Mouse (Mus musculus) kidney, adult 9 months (tissue): ENCODE measurements at regions not wholly inside any gene's neighbourhood (a gene's known extent, or its start where the extent isn't known, plus 50 kb on each side); places are given as distances from the start of the nearest gene placed in this dataset.
"Not testable (repeated sequence)": the region's sequence is repeated elsewhere in the genome, so short reads cannot be mapped to it uniquely, and the experiment has no call there.

Experiments
- DNase-seq: peaks from one replicate; pipeline ENCODE4 v3.0.0; 2022

GRCm38 (mm10) chr15:93094202-93095135, 180.5 kb downstream of the Gxylt1 start:
- no peak for DNase-seq

GRCm38 (mm10) chr15:93091396-93091795, 183.6 kb downstream of the Gxylt1 start:
- no peak for DNase-seq

DNA sequence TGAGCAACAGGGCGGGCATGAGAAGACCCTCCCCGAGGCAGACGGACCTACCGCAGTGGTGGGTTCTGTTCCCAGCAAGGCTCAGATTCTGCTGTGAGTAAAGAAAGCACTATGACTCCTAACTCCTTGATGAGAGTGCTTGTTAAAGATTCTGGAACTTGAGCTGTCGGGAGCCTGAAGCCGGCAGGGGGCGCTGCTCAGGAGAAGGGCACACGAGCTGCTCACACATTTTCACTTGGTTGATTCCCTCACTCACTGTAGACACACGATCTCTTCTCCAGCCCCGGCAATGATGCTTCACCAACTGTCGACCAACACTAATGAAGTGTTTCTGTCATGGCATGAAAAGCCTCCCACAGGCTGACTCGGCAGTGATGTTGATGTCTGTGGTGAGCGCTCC, 185.6 kb downstream of the Gxylt1 start:
- DNase-seq: peak; percentile 32

DNA sequence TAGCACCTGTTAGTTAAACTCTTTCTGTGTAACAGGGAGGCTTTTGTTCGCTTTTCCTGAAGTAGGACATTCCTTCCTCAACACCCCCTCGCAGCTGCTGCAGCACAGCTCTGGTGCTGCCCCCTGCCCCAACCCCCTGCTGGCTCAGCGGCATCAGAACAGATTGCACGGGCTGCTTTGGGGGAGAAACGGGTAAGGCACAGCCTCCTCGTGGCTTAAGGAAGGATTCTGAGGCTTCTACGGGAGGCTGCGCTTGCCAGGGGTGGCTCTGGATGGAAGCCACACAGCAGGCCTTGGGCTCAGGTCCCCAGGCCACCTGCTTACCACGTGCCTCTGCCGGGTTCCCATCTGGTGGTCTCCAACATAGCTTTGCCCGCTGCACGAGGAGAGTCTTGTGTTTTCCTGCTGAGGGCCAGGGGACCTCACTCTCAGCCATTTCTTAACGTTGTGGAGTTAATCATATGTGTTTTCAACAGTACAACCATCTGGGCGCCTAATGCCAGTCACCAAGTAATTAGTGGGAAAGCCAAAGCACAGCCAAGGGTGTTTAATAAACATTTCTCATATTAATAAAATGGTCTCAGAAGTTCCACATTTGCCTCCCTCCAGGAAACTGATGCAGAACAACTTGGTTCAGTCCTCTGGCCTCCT, 189.9 kb downstream of the Gxylt1 start:
- DNase-seq: no peak

DNA sequence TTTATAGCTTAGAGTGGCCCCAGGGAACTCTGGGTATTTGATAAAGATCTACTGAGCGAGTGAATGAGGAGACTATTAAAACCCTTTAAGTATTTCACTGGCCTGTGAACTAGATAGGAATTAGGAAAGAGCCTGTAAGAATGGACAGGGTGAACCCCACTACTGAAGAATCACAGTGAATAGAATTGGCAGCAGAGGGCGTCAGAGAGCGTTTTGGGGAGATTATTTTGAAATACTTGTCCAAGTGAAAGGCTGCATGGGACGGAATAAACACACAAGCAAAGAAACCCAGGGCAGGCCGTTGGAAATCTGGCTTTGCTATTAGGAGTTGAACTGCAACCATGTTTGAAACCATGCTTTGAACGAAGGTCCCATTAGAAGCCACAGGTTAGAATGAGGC, 200.9 kb downstream of the Gxylt1 start:
- no peak for DNase-seq

DNA sequence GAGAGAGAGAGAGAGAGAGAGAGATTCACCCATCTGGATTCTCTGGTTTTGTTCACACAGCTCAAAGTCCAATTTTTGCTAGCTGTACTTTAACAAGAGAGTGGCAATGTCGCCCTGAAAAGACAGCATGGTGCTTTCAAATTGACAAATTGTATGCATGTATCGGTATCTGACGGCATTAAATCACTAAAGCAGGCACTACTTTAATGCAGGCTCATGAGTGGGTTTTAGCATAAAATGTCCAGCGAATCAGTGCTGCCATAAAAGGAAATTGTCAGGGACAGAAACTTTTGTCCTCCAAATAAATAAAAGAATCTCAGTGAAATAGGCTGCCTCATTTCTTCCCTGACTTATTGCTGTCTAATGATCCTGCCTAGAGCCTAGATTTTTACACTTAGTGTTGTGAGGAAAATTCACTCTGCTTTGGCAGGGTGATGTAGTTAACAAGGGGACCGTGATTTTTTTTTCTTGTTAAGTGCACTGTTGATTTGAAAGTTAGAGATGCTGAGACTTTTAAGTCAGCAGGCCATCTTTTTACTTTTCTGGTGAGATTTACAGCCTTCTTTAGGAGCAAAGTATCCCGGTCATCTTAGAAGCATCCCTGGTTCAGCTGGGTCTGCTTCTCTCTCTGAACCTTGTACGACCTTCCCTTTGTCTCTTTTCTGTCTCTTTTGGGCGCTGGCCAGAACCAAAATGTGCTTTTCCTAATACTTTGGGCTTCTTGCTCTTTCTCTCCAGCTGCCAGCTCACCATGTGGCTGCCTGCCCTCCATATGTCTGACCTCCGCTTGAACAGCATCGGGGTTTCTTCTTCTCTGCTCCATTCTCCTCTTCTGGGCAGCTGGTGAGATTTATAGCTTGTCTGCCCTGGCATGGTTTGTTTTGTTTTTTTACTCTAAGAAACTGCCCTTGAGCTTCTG, 212.5 kb downstream of the Gxylt1 start:
- DNase-seq: peak; percentile 6

DNA sequence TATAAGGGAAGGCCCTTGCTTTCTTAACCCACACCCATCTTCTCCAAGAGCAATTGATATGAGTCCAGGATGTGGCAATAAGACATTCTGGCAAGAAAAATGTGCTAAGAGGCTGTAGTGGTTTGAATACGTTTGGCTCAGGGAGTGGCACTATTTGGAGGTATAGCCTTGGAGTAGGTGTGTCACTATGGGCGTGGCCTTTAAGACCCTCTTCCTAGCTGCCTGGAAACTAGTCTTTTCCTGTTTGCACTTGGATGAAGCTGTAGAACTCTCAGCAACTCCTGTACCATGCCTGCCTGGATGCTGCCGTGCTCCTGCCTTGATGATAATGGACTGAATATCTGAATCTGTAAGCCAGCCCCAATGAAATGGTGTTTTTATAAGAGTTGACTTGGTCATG, 221.5 kb downstream of the Gxylt1 start:
- no peak for DNase-seq

GRCm38 (mm10) chr15:93027185-93027584, 247.8 kb downstream of the Gxylt1 start:
- DNase-seq: no peak

DNA sequence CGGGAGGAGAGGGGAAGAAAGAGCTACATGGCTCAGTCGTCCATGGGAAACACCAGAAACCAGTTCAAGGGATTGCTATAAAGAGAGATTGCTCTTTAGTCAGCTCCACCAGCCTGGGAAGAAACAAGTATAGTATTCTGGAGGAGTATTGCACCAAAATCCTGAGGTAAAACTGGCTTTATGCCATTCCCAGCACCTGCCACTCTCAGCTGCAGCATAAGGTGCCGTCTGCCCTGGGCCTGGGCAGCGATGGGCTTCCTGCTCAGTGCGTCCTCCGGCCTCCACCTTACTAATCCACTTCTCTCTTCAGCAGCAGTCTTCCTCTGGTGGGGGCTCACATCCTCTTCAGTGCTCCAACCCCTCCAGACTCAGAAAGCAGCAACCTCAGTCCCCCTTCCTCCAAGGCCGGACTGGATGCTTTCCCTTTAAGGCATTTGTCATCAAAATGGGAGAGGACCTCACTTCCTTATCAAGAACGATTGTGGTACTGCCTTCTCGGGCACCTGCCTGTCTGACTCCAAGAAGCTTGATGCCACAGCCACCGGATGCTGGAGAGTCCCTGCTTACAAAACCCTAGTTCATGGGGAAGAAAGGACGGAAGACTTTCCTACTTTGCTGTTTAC, 248.4 kb downstream of the Gxylt1 start:
- DNase-seq: no peak

- DNase-seq: no peak
These were observed 249.2 kb downstream of the Gxylt1 start for GRCm38 (mm10) chr15:93025791-93026190.

DNA sequence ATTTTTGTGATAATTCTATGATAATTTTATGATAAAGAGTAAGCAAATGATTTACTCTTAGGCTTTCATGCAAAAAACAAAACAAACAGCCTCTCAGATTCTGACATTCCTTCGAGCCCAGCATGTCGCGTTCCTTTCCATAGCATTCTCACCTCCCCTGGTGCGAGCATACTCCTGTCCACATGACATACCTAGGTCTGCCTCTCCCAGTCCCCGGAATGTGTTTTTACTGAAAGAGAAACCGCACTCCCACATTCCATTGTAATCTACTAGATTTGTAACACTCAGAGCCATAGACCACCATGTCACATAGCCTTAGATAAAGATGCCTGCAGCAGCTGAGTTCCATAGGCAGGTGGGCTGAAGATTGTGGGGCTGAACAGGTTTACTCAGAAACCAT, 250.8 kb downstream of the Gxylt1 start:
- no peak for DNase-seq

DNA sequence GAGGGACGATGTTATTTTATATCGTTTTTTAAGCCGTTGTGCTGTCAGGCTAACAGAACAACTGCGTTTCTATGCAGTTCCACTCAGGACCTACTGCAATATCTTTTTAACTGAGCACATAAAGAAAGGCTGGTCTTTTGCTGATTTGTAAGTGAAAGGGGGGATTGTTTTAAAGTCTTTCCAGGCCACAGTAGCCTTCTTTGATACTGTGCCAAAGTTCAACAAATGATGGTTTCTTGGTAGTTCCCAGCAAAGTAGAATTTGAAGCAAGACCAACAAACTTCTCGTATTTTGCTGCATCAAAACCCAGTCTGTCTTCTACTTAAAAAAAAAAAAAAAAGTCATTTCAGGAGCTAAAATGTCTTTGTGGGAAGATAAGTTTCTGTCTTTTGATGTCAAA, 263.8 kb downstream of the Gxylt1 start:
- DNase-seq: no peak

DNA sequence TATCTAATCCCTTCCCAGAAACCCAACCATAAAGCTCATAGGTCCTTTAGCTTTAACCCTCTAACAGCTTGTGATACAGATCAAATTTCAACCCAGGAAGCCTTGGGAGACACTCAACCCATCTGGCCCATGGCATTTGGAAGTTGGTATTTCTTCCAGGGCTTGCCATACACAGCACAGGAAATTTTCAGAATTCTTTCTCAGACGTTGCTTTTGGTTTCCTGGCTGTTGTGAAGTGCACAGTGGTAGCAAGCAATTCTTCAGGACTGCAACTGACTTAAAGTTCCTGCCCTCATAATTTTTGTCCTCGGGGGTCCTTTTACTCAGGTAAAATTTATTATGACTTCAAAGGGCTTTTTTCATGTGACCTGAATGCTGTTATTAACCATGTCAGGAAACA, 264.4 kb downstream of the Gxylt1 start:
- DNase-seq: no peak

DNA sequence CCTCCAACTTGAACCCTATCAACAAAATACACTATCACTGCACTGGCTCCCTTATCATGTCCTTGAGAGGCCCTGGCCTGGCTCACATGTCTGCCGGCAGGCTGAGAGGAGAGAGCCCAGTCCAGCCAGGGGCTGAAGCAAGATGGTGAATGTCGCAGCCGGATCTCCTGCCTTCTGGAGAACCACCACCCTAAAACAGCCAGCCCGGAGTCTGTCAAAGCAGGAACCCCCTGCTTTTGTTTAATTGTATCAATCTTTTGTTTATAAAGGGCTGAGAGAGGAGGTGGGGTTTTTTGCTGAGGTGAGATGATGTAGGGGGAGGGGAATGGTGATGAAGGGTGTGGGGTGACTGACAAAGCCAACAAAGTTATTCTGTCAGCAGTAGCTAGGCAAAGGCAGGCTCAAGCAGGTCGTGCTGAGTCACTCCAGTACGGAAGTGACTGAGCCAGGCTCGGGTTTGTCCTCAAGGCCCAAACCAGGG, 269.2 kb downstream of the Gxylt1 start:
- DNase-seq: no peak

DNA sequence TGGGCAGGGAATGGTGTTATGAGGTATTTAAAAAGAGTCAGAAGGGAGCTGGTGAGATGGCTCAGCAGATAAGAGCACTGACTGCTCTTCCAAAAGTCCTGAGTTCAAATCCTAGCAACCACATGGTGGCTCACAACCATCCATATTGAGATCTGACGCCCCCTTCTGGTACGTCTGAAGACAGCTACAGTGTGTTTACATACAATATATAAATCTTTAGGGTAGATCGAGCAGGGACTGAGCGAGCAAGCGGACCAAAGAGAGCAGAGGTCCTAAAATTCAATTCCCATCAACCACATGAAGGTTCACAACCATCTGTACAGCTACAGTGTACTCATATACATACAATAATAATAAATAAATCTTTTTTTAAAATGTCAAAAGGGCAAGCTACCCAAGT, 269.8 kb downstream of the Gxylt1 start:
- not testable (repeated sequence) for DNase-seq

DNA sequence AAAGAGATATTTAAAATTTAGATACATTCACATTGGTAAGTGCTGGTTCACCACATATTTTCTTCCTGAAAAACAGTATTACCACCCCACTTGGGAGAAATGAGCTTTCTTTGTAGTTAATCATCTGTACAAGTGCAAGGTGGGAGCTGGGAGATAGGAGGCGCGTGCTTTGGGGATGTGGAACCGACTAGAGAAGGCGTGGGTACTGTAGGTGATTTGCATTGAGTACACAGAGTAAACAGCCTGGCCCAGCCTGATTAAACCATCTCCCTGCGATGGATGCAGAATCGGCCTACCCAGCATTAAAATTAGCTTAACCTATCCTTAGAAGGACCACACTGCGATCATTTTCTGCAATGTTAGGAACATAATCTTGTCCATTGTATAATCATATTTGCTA, 270.4 kb downstream of the Gxylt1 start:
- no peak for DNase-seq

- no peak for DNase-seq
These were observed 271.7 kb downstream of the Gxylt1 start for GRCm38 (mm10) chr15:93003233-93003632.

- peak; percentile 1 for DNase-seq
These were observed 272.7 kb downstream of the Gxylt1 start for GRCm38 (mm10) chr15:93002002-93002904.

DNA sequence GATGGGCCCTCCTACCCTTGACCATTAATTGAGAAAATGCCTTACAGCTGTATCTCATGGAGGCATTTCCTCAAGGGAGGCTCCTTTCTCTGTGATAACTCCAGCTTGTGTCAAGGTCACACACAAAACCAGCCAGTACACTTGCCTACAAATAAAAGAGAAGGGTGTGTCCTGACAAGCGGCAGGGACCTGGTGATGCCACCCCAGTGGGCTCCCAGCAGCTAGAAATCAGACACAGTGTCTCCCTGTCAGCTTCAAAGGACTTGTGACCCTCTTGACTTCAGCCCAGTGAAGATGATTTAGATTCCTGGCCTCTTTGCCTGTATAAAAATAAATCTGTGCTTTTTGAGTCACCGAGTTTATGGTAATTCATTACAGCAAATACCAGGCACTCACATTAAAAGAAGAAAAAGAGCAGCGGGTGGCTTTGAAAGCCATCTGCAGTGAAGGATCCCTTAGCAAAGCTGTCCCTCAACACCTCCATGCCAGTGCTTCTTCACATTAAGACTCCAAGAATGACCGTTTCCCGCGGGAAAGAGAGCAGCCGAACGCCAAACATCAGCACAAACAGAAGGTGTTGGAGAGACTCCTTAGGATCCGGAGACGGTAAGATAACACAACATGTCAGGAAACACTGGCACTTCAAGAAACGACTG, 273.5 kb downstream of the Gxylt1 start:
- peak; percentile 2 for DNase-seq

DNA sequence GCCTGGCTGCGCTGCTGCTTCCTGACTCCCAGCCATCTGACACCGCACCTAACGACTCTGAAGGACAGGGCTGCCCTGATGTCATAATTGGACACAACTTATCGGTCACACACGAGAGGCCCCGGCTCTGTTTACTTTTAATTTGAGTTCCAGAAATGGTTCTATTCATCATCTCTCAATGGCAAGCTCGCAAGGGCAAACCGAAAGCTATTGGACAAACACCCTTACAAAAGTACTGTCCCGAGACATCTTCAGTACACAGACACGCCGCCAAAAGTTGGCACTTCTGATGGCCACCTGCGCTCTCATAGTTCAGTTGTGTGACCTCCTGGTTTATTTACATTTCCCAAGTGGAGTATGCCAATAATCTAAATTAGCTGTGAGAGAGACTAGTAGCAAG, 274.9 kb downstream of the Gxylt1 start:
- DNase-seq: no peak

- no peak for DNase-seq
These were observed 277.0 kb downstream of the Gxylt1 start for GRCm38 (mm10) chr15:92997933-92998332.
